Mouse (Mus musculus): ENCODE data around the gene Pter. TPM values are rescaled to one million over a fixed set of nuclear protein-coding genes. Genes with fewer than 3 reads are reported as not detected.

The Pter gene
- polyA plus RNA-seq, 1 experiment, result 1.3 TPM

GRCm38 (mm10) chr2:12935286-12935685 is 11.4 kb downstream of the Pter start:
- H3K4me3 ChIP-seq (replicated peaks), result no peak overlapping the region
- peaks cover 6% of the 10 kb centered on the region for H3K36me3 ChIP-seq (replicated peaks; ENCODE audit: low read length)
- 0 out of 2 replicates have a peak, but pooled peaks cover 5% of the 10 kb centered on the region for H3K9me3 ChIP-seq
- TF ChIP-seq FLI1 (IDR thresholded peaks at IDR 0.05; ENCODE audit: low read length) (no peak), GATA1 (IDR thresholded peaks at IDR 0.05; ENCODE audit: borderline replicate concordance, low read length) (no peak)
- H3K4me1 ChIP-seq, result peaks cover 3% of the 10 kb centered on the region
- no peaks in the 10 kb centered on the region for H3K27me3 ChIP-seq (replicated peaks)

DNA sequence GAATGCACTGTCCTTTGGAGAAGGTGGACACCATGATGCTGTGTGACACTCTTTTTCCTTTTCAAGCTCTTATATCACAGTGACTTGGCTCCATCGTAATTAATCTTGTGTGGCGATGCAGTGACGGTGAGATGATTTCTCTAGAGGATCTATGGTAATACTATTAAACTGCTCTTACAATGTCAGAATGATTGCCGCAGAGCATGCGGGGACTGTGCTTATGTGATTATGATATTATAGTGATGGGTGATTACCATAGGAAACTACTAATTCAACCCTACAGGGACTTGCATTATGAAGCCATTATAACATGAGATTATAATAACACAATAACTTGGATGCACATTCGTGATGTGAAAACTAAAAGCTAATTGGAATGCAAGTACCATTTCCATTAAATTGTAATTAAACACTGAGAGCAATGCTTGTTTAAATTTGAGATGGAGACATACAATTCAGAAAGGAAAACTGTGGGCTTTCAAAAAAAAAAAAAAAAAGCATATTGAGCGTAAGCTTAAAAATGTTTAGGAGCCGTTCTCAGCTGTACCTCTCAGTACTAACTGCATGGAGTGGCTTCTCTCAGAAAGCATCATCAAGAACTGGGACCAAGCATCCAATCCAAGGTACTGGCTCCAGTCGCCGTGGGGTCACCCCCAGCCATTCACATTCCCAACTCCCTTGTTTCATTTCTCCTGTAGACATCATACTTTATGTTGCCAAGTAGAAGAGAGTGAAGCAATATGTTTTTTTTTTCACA is 13.8 kb downstream of the Pter start:
- Histone ChIP-seq H3K4me3 (replicated peaks) (no peak overlapping the region), H3K9me3 (no peaks in the 10 kb centered on the region), H3K36me3 (replicated peaks; ENCODE audit: low read length) (peaks cover 2% of the 10 kb centered on the region), H3K27me3 (replicated peaks) (no peaks in the 10 kb centered on the region), H3K4me1 (no peaks in the 10 kb centered on the region)
- TF ChIP-seq GATA1 (IDR thresholded peaks at IDR 0.05; ENCODE audit: borderline replicate concordance, low read length) (no peak), FLI1 (IDR thresholded peaks at IDR 0.05; ENCODE audit: low read length) (no peak)

DNA sequence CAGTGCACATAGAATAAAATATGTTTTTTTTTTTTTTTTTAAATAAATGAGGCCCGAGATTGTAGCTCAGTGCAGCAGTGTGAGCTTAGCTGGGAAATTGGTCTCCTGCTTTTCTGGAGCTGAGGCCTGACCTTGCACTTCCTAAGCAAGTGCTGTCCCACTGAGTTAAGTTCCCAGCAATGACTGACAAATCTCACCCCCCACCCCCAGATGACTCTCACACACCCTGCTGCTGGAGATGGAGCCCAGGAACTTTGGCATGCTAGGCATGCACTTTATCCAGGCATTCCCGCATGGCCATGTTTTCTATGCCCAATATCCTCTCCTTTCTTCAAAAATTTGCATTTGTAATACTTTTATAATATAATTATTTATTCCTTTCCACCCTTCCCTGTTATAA is 14.8 kb downstream of the Pter start:
- TF ChIP-seq GATA1 (IDR thresholded peaks at IDR 0.05; ENCODE audit: borderline replicate concordance, low read length) (no peak), FLI1 (IDR thresholded peaks at IDR 0.05; ENCODE audit: low read length) (no peak)
- Histone ChIP-seq H3K9me3 (no peaks in the 10 kb centered on the region), H3K4me3 (replicated peaks) (no peak overlapping the region), H3K36me3 (replicated peaks; ENCODE audit: low read length) (peaks cover 2% of the 10 kb centered on the region), H3K27me3 (replicated peaks) (no peaks in the 10 kb centered on the region), H3K4me1 (no peaks in the 10 kb centered on the region)

GRCm38 (mm10) chr2:12956703-12957424 is 33.0 kb downstream of the Pter start:
- no peaks in the 10 kb centered on the region for H3K4me1 ChIP-seq
- peaks cover 4% of the 10 kb centered on the region; the same call in 1 of the 2 replicates for H3K9me3 ChIP-seq
- TF ChIP-seq FLI1 (IDR thresholded peaks at IDR 0.05; ENCODE audit: low read length), result no peak
- no peak for TF ChIP-seq GATA1 (IDR thresholded peaks at IDR 0.05; ENCODE audit: borderline replicate concordance, low read length)
- H3K36me3 ChIP-seq (replicated peaks; ENCODE audit: low read length), result no peaks in the 10 kb centered on the region
- no peak overlapping the region for H3K4me3 ChIP-seq (replicated peaks)
- H3K27me3 ChIP-seq (replicated peaks), result no peaks in the 10 kb centered on the region

GRCm38 (mm10) chr2:12970049-12970724 is 46.3 kb downstream of the Pter start:
- H3K36me3 ChIP-seq (replicated peaks; ENCODE audit: low read length), result no peaks in the 10 kb centered on the region
- H3K9me3 ChIP-seq, result no peaks in the 10 kb centered on the region
- no peak overlapping the region for H3K4me3 ChIP-seq (replicated peaks)
- H3K4me1 ChIP-seq, result no peaks in the 10 kb centered on the region
- no peaks in the 10 kb centered on the region for H3K27me3 ChIP-seq (replicated peaks)
- TF ChIP-seq GATA1 (IDR thresholded peaks at IDR 0.05; ENCODE audit: borderline replicate concordance, low read length) (no peak), FLI1 (IDR thresholded peaks at IDR 0.05; ENCODE audit: low read length) (no peak)

- Histone ChIP-seq H3K4me1 (no peaks in the 10 kb centered on the region), H3K27me3 (replicated peaks) (no peaks in the 10 kb centered on the region), H3K4me3 (replicated peaks) (no peak overlapping the region), H3K36me3 (replicated peaks; ENCODE audit: low read length) (peaks cover 7% of the 10 kb centered on the region), H3K9me3 (no peaks in the 10 kb centered on the region)
- TF ChIP-seq GATA1 (IDR thresholded peaks at IDR 0.05; ENCODE audit: borderline replicate concordance, low read length) (no peak), FLI1 (IDR thresholded peaks at IDR 0.05; ENCODE audit: low read length) (no peak)
Measured at GRCm38 (mm10) chr2:12973752-12974151, 49.9 kb downstream of the Pter start.

DNA sequence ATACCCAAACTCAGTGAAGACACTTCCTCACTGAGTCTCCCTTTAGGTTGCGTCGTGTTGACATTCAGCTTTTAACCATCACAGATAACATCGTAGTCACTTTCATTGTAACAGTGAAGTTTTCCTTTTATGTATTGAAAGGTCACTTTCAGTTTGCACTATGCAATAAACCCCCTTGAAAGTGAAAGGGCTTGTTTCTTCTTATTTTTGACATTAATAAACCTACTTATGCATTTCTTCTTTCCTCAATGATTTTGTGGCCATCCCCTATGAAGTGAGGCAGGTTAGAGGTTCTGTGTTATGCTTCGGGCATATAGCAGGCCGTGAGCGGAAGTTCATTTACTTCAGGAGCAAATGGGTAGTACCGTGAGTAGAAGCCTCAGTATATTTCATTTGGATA is 53.5 kb downstream of the Pter start:
- Histone ChIP-seq H3K4me3 (replicated peaks) (no peak overlapping the region), H3K36me3 (replicated peaks; ENCODE audit: low read length) (peaks cover 22% of the 10 kb centered on the region), H3K9me3 (no peaks in the 10 kb centered on the region), H3K27me3 (replicated peaks) (no peaks in the 10 kb centered on the region), H3K4me1 (no peaks in the 10 kb centered on the region)
- TF ChIP-seq GATA1 (IDR thresholded peaks at IDR 0.05; ENCODE audit: borderline replicate concordance, low read length) (no peak), FLI1 (IDR thresholded peaks at IDR 0.05; ENCODE audit: low read length) (no peak)

DNA sequence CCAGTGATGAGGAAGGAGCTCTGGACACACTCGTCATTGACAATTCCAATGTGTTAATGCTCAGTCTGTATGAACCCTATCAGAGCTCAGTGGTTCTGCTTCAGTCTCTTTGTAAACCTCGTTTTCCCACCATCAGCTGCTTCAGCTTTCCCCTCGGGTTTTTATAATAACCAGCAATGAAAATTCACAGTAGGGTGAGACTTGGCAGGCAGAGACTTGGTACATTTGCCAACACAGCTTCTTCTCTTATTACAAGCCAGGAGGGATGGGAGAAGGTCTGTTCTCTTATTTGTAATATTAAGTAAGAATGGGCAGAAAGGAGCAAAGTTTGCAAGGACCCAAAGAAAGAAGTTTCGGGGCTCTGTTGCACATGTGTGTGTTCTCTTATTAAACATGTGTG is 54.9 kb downstream of the Pter start:
- Histone ChIP-seq H3K9me3 (no peaks in the 10 kb centered on the region), H3K4me3 (replicated peaks) (no peak overlapping the region), H3K36me3 (replicated peaks; ENCODE audit: low read length) (peaks cover 23% of the 10 kb centered on the region), H3K27me3 (replicated peaks) (no peaks in the 10 kb centered on the region), H3K4me1 (peaks cover 5% of the 10 kb centered on the region; the same call in 1 of the 2 replicates)
- TF ChIP-seq FLI1 (IDR thresholded peaks at IDR 0.05; ENCODE audit: low read length) (no peak), GATA1 (IDR thresholded peaks at IDR 0.05; ENCODE audit: borderline replicate concordance, low read length) (no peak)

DNA sequence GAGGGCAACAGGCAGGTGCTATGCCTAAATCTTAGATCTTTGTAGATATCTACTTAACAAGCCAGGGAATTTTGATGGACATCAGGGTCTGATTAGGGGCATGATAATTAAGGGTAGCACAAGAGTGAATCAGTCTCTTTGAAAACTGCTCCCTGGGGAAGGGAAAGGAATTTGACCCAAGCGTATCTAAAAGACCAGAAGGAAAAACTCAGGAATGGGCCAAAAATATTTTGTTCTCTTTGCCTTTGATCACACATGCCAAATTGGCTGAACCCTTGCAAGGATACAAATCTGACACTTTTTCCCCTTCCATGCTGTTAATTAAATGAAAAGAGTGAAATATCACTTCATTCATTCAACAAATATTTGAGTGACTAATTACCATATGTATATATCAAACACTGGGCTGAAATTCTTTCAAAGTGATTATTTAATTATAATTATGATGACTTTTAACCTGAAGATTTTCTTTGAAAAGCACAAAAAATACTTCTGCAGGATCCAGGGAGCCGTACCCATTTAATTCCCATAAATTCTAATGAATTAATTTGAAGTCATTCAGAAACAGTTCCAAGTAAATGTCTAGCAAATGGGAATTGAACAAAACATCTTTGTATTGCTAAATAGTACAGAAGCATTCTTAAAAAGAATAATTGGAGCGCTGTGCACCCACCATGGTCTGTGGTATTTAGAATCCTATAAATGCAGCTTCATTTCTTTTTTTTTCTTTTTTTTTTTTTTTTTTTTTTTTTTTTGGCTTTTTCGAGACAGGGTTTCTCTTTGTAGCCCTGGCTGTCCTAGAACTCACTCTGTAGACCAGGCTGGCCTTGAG is 61.3 kb downstream of the Pter start:
- TF ChIP-seq GATA1 (IDR thresholded peaks at IDR 0.05; ENCODE audit: borderline replicate concordance, low read length) (no peak), FLI1 (IDR thresholded peaks at IDR 0.05; ENCODE audit: low read length) (no peak)
- H3K9me3 ChIP-seq, result no peaks in the 10 kb centered on the region
- peaks cover 5% of the 10 kb centered on the region; the same call in 1 of the 2 replicates for H3K4me1 ChIP-seq
- H3K27me3 ChIP-seq (replicated peaks), result no peaks in the 10 kb centered on the region
- H3K4me3 ChIP-seq (replicated peaks), result no peak overlapping the region
- H3K36me3 ChIP-seq (replicated peaks; ENCODE audit: low read length), result peaks cover 16% of the 10 kb centered on the region

All from megakaryocyte, embryonic 14.5 days (primary cell).